Mouse (Mus musculus) kidney, postnatal 10 days (tissue): ENCODE results near the gene Ushbp1.

Experiments used
- DNase-seq: peaks from one replicate; pipeline ENCODE4 v3.0.0; 2021; ENCODE audit warnings: mixed read lengths

Gene Ushbp1

DNA sequence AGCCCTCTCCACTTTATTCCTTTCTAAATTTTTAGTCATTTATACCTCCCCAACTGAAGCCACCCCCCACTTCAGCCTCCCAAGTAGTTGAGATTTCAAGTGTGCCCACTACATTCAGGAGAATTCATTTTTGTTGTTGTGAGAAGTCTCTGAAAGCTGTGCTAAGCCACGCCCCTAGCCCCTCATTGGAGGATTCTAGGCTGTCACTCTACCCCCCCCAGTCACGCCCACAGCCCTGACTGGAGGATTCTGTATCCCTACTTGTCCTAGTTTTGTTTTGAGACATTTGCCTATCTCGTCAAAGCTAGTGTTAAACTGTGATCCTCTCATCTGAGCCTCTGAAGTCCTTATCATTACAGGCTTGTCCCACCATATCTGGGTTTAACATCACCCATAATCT is 2.7 kb downstream of the Ushbp1 start:
- peak; percentile 79 for DNase-seq

- no peak for DNase-seq
Measured at GRCm38 (mm10) chr8:71392391-71392790, 3.2 kb downstream of the Ushbp1 start.

DNA sequence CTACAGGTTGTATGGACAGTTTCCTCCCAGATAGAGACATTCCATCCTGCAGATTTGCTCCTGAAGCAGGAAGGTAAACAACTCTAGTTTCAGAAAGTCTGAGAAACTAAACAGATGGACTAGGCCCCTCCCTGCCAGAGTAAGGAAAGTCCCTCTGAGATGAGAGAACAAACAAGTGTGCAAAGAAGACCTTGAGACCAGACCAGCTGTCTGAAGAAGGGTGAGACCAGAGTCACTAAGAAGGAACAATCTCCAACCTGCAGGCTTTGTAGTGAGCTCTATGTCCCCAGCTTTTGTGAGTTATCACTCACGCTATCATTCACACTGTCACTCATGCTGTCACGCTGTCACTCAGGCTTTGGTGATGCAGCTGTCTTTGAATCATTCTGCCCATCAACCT is 3.9 kb downstream of the Ushbp1 start:
- no peak for DNase-seq

DNA sequence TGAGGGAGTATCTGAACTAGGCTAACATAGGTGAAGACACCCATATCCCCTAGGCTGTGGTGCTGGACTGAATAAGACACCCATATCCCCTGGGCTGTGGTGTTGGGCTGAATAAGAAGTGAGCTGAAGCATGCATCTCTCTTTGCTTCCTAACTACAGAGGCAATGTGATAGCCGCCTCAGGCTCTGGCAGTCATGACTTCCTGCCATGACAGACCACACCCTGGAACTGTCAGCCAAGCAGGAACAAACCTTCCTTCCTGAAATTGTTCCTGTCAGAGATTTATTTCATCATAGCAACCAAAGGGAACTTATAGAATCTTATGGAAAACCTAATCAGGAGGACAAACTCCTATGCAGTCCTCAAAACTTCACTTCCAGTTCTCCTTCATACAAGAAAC is 7.3 kb downstream of the Ushbp1 start:
- no peak for DNase-seq

- no peak for DNase-seq
Measured at GRCm38 (mm10) chr8:71385212-71385835, 10.3 kb downstream of the Ushbp1 start.

DNA sequence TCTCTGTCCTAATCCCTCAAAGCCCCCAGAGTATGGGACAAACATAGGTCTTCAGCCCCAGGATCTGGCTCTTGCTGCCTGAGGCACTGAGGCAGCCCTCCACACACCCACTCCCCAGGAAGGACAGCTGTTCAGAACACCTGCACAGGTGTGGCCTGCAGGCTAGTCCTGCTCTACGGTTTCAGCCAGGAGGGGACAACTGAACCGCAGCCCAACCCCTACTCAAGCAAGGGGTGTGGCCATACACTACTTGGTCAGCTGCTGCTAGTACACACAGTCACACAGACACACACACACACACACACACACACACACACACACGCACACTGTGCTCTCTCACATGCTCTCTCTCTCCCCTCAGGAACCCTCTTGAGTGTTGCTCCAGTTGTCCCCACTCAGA is 11.7 kb downstream of the Ushbp1 start:
- no peak for DNase-seq

- DNase-seq: no peak
Measured at GRCm38 (mm10) chr8:71383396-71383795, 12.2 kb downstream of the Ushbp1 start.

- peak; percentile 95 for DNase-seq
Measured at GRCm38 (mm10) chr8:71381971-71382961, 13.3 kb downstream of the Ushbp1 start.

GRCm38 (mm10) chr8:71381421-71381970 is 14.1 kb downstream of the Ushbp1 start, which contains the start of gene Nr2f6:
Gene Nr2f6, minus strand, starts transcription at chr8:71381960.
- peak; percentile 90 for DNase-seq

DNA sequence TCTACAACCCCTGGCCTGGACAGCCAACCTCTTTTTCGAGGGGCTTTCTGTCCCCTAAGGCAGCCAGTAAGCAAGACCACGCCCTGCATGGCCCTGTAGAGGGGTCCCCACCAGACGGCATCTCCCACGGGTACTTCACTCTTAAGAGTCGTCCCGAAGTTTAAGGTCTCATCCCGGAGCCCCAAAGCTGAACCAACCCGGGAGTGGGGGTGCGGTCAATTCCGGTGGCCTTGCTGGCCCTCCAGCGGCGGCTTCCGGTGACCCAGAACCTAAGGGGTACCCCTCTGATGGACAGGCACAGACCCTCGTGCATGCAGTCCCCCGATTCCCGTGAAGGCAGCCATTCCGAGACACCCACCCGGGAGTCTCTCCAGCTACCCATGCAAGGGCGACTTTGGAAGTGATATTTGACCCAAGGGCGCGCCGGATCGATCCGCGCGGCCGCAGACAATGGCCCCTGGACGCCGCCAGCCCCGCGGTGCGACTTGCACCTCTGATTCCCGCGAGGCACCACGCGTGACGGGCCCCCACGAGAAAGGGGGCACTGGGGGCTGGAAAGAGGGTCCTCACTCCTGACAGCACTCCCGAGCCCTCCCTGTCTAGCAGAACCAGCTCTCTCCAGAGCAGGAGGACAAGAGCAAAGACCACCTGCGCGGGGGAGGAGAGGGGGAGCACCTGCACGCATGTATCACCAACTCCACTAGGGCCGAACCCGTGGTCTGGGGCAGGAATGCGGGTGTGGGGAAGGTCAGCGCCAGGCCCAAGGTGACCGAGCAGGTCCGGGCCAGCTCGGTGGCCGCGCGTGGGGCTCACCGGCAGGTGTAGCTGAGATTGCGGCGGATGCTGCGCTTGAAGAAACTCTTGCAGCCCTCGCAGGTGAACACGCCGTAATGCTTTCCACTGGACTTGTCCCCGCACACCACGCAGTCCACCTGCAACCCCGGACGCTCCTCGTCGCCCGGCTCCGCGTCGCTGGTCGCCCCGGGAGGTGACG is 15.1 kb downstream of the Ushbp1 start:
- DNase-seq: peak; percentile 60

DNA sequence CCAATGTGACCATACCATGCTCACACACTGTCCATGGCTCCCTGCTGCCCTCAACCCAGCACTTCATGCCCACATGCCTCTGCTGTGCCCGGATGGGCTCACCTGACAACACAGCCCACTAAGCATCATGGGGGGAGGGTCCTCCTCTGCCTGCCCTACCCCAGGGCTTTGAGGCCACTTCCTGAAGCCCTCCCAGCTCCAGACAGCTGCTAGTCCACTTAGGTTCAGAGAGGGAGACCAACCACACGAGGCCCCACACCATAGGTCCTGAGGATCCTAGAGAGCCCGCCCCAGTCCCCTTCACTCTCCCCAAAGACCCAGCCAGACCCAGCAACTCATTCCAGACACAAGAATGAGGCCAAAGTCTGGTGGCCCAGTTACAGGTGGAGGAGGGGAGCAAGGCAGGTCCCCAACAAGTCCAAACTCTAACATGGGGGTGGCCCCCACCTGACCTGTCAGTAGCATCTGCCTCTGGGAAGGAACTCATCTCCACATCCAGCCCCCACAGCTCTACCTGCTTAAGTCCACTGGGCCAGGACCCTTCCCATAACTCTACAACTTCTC is 16.0 kb downstream of the Ushbp1 start:
- DNase-seq: peak; percentile 67

- no peak for DNase-seq
Measured at GRCm38 (mm10) chr8:71379008-71379407, 16.6 kb downstream of the Ushbp1 start.

GRCm38 (mm10) chr8:71376423-71377030 is 19.1 kb downstream of the Ushbp1 start:
- peak; percentile 53 for DNase-seq

- DNase-seq: peak; percentile 87
Measured at GRCm38 (mm10) chr8:71375581-71376422, 19.8 kb downstream of the Ushbp1 start.

GRCm38 (mm10) chr8:71374616-71375206 is 20.9 kb downstream of the Ushbp1 start:
- peak; percentile 75 for DNase-seq

GRCm38 (mm10) chr8:71373000-71373399 is 22.6 kb downstream of the Ushbp1 start:
- no peak for DNase-seq

- peak; percentile 41 for DNase-seq
Measured at GRCm38 (mm10) chr8:71372427-71372826, 23.2 kb downstream of the Ushbp1 start.

DNA sequence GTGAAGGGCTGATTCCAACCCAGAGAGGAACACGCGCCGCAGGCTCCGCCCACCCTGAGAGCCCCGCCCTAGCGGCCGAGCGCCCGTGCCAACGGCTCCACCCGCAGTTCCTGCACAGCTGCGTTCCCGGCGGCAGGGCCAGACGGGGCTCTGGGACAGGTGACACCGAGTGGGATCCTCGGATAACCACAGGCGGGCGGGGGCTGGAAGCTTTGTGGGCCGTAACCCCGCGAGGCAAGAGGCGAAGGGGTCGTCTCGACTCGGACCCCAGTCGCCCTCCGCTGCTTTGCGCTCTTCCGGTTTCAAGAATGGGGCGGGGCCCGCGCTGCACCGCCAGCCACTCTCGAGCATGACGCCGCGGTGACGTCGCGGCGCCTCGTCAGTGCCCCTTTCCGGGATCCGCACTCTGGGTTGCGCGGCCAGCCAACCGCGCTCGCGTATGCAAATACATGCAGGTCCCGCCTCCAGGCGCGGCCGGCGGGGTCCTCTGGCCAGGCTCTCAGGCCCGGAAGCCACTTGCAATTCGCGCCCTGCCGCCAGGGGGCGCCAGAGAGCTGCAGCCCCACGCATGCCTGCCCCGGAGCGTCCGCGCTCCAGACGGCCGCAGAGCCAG is 24.3 kb downstream of the Ushbp1 start, which contains the start of gene Ocel1:
Gene Ocel1 (plus strand): TSS at position 63 of the 613 bp plus-strand sequence.
- DNase-seq: peak; percentile 99

- no peak for DNase-seq
Measured at GRCm38 (mm10) chr8:71370711-71371235, 24.8 kb downstream of the Ushbp1 start.
